Mouse (Mus musculus) naive thymus-derived CD4-positive, alpha-beta T cell, adult 5 months (primary cell): Measurements from ENCODE around the gene Rubcn. TPM values are rescaled to one million over a fixed set of nuclear protein-coding genes. Genes with fewer than 3 reads are reported as not detected.

Source experiments
- polyA plus RNA-seq: library from polyadenylated mRNA; unstranded; fragments of 100-300 nt; shearing (Covaris generic); gene quantifications from one replicate; pipeline ENCODE4 v1.2.1, GENCODE M21; 2017

The Rubcn gene
- polyA plus RNA-seq: 11.3 TPM

GRCm38 (mm10) chr16:32877343-32878156, at the start of gene Rubcn, which contains the start of gene Fyttd1:
TSS of gene Rubcn (minus strand) at chr16:32877766.
TSS of gene Fyttd1 (plus strand) at chr16:32877500.

GRCm38 (mm10) chr16:32913937-32914881, 36.6 kb upstream of the Rubcn start, which contains the start of gene Lrch3:
TSS of gene Lrch3 (plus strand) at chr16:32914100.

GRCm38 (mm10) chr16:32810321-32810720, 67.2 kb downstream of the Rubcn start, which contains the start of gene Smbd1:
TSS of gene Smbd1 (minus strand) at chr16:32810477.

DNA sequence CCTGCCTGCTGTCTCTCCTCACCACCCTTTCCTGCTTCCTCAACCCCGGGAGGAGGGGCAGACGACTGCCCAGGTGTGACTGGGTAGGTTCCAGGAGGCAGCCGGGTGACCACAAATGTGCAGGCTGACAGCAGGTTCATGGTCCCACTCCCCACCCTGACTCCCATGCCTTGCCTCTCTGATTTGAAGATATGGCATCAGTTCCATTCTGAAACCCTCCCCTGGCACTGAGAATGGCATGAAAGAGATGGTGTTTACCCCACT, 80.2 kb downstream of the Rubcn start, which contains the start of gene Muc20:
Muc20 (minus strand) TSS at position 10 of the 264 bp plus-strand sequence.

Other genes with a start within 250 kb of the Rubcn start
- gene Tnk2, start 233.9 kb downstream of the Rubcn start, polyA plus RNA-seq: 7.0 TPM
- gene Muc4, start 141.9 kb downstream of the Rubcn start, polyA plus RNA-seq: not detected
- not detected for gene Muc20, start 80.3 kb downstream of the Rubcn start, polyA plus RNA-seq
- not detected for gene Smbd1, start 67.3 kb downstream of the Rubcn start, polyA plus RNA-seq
- gene Fyttd1, start 266 bp downstream of the Rubcn start, polyA plus RNA-seq: 75.8 TPM
- gene Lrch3, start 36.3 kb upstream of the Rubcn start, polyA plus RNA-seq: 68.3 TPM
- not detected for gene Iqcg, start 178.5 kb upstream of the Rubcn start, polyA plus RNA-seq
- 930 TPM for gene Rpl35a, start 178.7 kb upstream of the Rubcn start, polyA plus RNA-seq
- gene Lmln, start 184.8 kb upstream of the Rubcn start, polyA plus RNA-seq: 0.26 TPM